23 mouse cellular contexts compared by ENCODE assay signal in genomic region chr9:55253849-55254248, GRCm38 (mm10).
"Had no signal": no experiment of that assay in that cellular context is flagged by ENCODE, and none has a peak within 500 bp of the region (broad histone marks: within the 10 kb centered on the region; RNA-seq: fewer than 3 reads in every experiment).

No protein-coding gene starts in this region.

- H3K9ac ChIP-seq: heart, embryonic 12.5 days; hindbrain, embryonic 13.5 days; hindbrain, embryonic 15.5 days; kidney, embryonic 15.5 days; limb, embryonic 13.5 days; limb, embryonic 15.5 days; liver, embryonic 12.5 days; liver, embryonic 14.5 days had no signal

- H3K27me3 ChIP-seq: heart, embryonic 12.5 days; hindbrain, embryonic 13.5 days; hindbrain, embryonic 15.5 days; kidney, embryonic 15.5 days; limb, embryonic 13.5 days; limb, embryonic 15.5 days; liver, embryonic 12.5 days had no signal

- ATAC-seq: hindbrain, postnatal 0 days; intestine, embryonic 16.5 days; liver, embryonic 12.5 days had no signal

- H3K4me2 ChIP-seq: heart, embryonic 12.5 days; hindbrain, embryonic 13.5 days; hindbrain, embryonic 15.5 days; kidney, embryonic 15.5 days; limb, embryonic 13.5 days; limb, embryonic 15.5 days; liver, embryonic 12.5 days had no signal

- H3K9me3 ChIP-seq: heart, embryonic 10.5 days; heart, embryonic 12.5 days; hindbrain, embryonic 13.5 days; hindbrain, embryonic 15.5 days; kidney, embryonic 15.5 days; limb, embryonic 13.5 days; limb, embryonic 15.5 days; liver, embryonic 12.5 days had no signal

- H3K27ac ChIP-seq: heart, embryonic 10.5 days; hindbrain, embryonic 13.5 days; hindbrain, embryonic 15.5 days; hindbrain, postnatal 0 days; kidney, embryonic 15.5 days; kidney, postnatal 0 days; left cerebral cortex, adult 2 months; limb, embryonic 13.5 days; limb, embryonic 15.5 days; liver, embryonic 12.5 days; liver, embryonic 14.5 days had no signal

- H3K4me3 ChIP-seq: heart, embryonic 10.5 days; heart, embryonic 12.5 days; hindbrain, embryonic 13.5 days; hindbrain, embryonic 15.5 days; kidney, embryonic 15.5 days; left cerebral cortex, adult 2 months; limb, embryonic 13.5 days; limb, embryonic 15.5 days; liver, embryonic 12.5 days had no signal

- DNase-seq: gastrocnemius, postnatal 14 days; gastrocnemius, postnatal 36 days; heart, postnatal 10 days; heart, postnatal 36 days; kidney, adult 11 months; kidney, adult 2 months; kidney, adult 9 months; kidney, postnatal 14 days; kidney, postnatal 36 days; left cerebral cortex, postnatal 4 days had no signal

- H3K4me1 ChIP-seq: heart, embryonic 10.5 days; heart, embryonic 12.5 days; hindbrain, embryonic 13.5 days; hindbrain, embryonic 15.5 days; kidney, embryonic 15.5 days; limb, embryonic 13.5 days; limb, embryonic 15.5 days; liver, embryonic 12.5 days had no signal

- H3K36me3 ChIP-seq: heart, embryonic 10.5 days; heart, embryonic 12.5 days; hindbrain, embryonic 13.5 days; hindbrain, embryonic 15.5 days; kidney, embryonic 15.5 days; limb, embryonic 13.5 days; limb, embryonic 15.5 days; liver, embryonic 12.5 days had no signal
